Mouse (Mus musculus) brain, embryonic 14.5 days (tissue): ENCODE data around the gene Plcb4.

Experiments
- CTCF ChIP-seq: fragments of 200-500 bp; IDR thresholded peaks from 2 replicates; pipeline ENCODE4 v1.5.1; 2012; ENCODE audit warnings: inconsistent platforms, mild to moderate bottlenecking, moderate library complexity, borderline replicate concordance; ENCODE audit not compliant: insufficient read depth, insufficient read length; ENCODE audit errors: extremely low read depth
- POLR2A ChIP-seq: fragments of 200-500 bp; IDR thresholded peaks from 2 replicates; pipeline ENCODE4 v1.6.1; 2012; ENCODE audit warnings: mild to moderate bottlenecking, inconsistent platforms, borderline replicate concordance; ENCODE audit not compliant: poor library complexity, insufficient read depth, insufficient read length, severe bottlenecking; ENCODE audit errors: extremely low read depth

GRCm38 (mm10) chr2:136006280-136006679, 347.5 kb downstream of the Plcb4 start:
- TF ChIP-seq CTCF (no peak), POLR2A (no peak)
